Mouse (Mus musculus) stomach, embryonic 15.5 days (tissue): Measurements from ENCODE around the gene Lysmd1. TPM values are rescaled to one million over a fixed set of nuclear protein-coding genes. Genes with fewer than 3 reads are reported as not detected.
"Not testable (repeated sequence)": the region's sequence is repeated elsewhere in the genome, so short reads cannot be mapped to it uniquely, and the experiment has no call there.

Experiments
- ATAC-seq: fragments of 200-750 bp; cut with Nextera tagmentation; 2 replicates; pipeline ENCODE4 v1.8.0; 2017; ENCODE audit warnings: low read depth, moderate number of reproducible peaks, moderate TSS enrichment; ENCODE audit not compliant: insufficient read depth, low FRiP score
- H3K27ac ChIP-seq: fragments of 300-500 bp; sonication (generic); 2 replicates; pipeline ENCODE4 v1.5.1; 2015; ENCODE audit warnings: mild to moderate bottlenecking, inconsistent platforms
- H3K27me3 ChIP-seq: fragments of 300-500 bp; sonication (generic); replicated peaks from 2 replicates; pipeline ENCODE4 v1.6.1; 2015; ENCODE audit warnings: inconsistent platforms
- H3K36me3 ChIP-seq: fragments of 300-500 bp; sonication (generic); 2 replicates; pipeline ENCODE4 v1.6.1; 2015; ENCODE audit warnings: inconsistent platforms
- H3K4me1 ChIP-seq: fragments of 300-500 bp; sonication (generic); 2 replicates; pipeline ENCODE4 v1.6.1; 2015; ENCODE audit warnings: inconsistent platforms
- H3K4me2 ChIP-seq: fragments of 300-500 bp; sonication (generic); 2 replicates; pipeline ENCODE4 v1.6.1; 2015; ENCODE audit warnings: mild to moderate bottlenecking, inconsistent platforms
- H3K4me3 ChIP-seq: fragments of 300-500 bp; sonication (generic); replicated peaks from 2 replicates; pipeline ENCODE4 v1.5.1; 2015; ENCODE audit warnings: inconsistent platforms
- H3K9ac ChIP-seq: fragments of 300-500 bp; sonication (generic); 2 replicates; pipeline ENCODE4 v1.6.1; 2015; ENCODE audit warnings: inconsistent platforms
- H3K9me3 ChIP-seq: fragments of 300-500 bp; sonication (generic); 2 replicates; pipeline ENCODE4 v1.6.1; 2016; ENCODE audit warnings: inconsistent platforms
- WGBS: fragments of 180-500 bp; shearing (Covaris S2); methylation state at CpG from one replicate; pipeline ENCODE4 v1.1.7; 2015; 5-methylcytosine and 5-hydroxymethylcytosine counted together
- polyA plus RNA-seq: library from polyadenylated mRNA; unstranded; fragments of >200 nt; fragmentation: Nextera tagmentation; extraction: Ambion mirVana; gene quantifications from 2 replicates; pipeline ENCODE4 v1.2.1, GENCODE M21; 2015

Lysmd1 gene
- polyA plus RNA-seq, 1 experiment from 2014 or later, result 11.7 TPM

- Histone ChIP-seq H3K27ac (peak overlapping the region; percentile 55; the same call in 1 of the 2 replicates), H3K4me2 (no peak overlapping the region), H3K4me3 (no peak overlapping the region), H3K9me3 (no peaks in the 10 kb centered on the region), H3K27me3 (no peaks in the 10 kb centered on the region), H3K4me1 (0 out of 2 replicates have a peak, but pooled peaks cover 13% of the 10 kb centered on the region), H3K9ac (no peak overlapping the region), H3K36me3 (peaks cover 47% of the 10 kb centered on the region)
- ATAC-seq, result no peak
- WGBS, result 60% methylated on average over 6 of the region's 6 CpGs
These were observed 12.3 kb upstream of the Lysmd1 start for GRCm38 (mm10) chr3:95121580-95121979.

GRCm38 (mm10) chr3:95124246-95124645 lies 9.6 kb upstream of the Lysmd1 start, which contains the start of gene Tmod4:
Gene Tmod4 (plus strand): TSS chr3:95124476.
- Histone ChIP-seq H3K9ac (no peak within 1 kb of the TSS), H3K4me3 (no peak within 1 kb of the TSS), H3K27ac (peak within 1 kb of the TSS; percentile 19), H3K4me2 (no peak within 1 kb of the TSS), H3K4me1 (0 out of 2 replicates have a peak, but pooled peaks cover 13% of the 10 kb centered on the region), H3K36me3 (peaks cover 33% of the 10 kb centered on the region), H3K27me3 (no peaks in the 10 kb centered on the region), H3K9me3 (no peaks in the 10 kb centered on the region)
- 46% methylated on average over 6 of the region's 6 CpGs for whole genome bisulfite sequencing
- ATAC-seq, result no peak

GRCm38 (mm10) chr3:95124972-95125371 lies 8.9 kb upstream of the Lysmd1 start:
- ATAC-seq, result no peak
- Histone ChIP-seq H3K9ac (no peak overlapping the region), H3K9me3 (no peaks in the 10 kb centered on the region), H3K27me3 (no peaks in the 10 kb centered on the region), H3K27ac (peak overlapping the region; percentile 19; the same call in 1 of the 2 replicates), H3K4me1 (0 out of 2 replicates have a peak, but pooled peaks cover 13% of the 10 kb centered on the region), H3K36me3 (peaks cover 26% of the 10 kb centered on the region), H3K4me3 (no peak overlapping the region), H3K4me2 (no peak overlapping the region)
- WGBS, result 8% methylated on average over 5 of the region's 5 CpGs

- no peaks in the 10 kb centered on the region for H3K36me3 ChIP-seq
- no peak overlapping the region for H3K4me3 ChIP-seq
- 0 out of 2 replicates have a peak, but pooled peaks cover 15% of the 10 kb centered on the region for H3K4me1 ChIP-seq
- 52% methylated on average over 6 of the region's 6 CpGs for WGBS
- no peaks in the 10 kb centered on the region for H3K9me3 ChIP-seq
- H3K27me3 ChIP-seq, result no peaks in the 10 kb centered on the region
- H3K27ac ChIP-seq, result no peak overlapping the region
- H3K9ac ChIP-seq, result no peak overlapping the region
- no peak overlapping the region for H3K4me2 ChIP-seq
- no peak for ATAC-seq
These were observed 4.6 kb upstream of the Lysmd1 start for GRCm38 (mm10) chr3:95129226-95129651.

- H3K27ac ChIP-seq, result no peak overlapping the region
These were observed 3.8 kb upstream of the Lysmd1 start for GRCm38 (mm10) chr3:95130081-95130480.

GRCm38 (mm10) chr3:95132389-95132788 lies 1.5 kb upstream of the Lysmd1 start:
- ATAC-seq, H3K9ac ChIP-seq, H3K4me3 ChIP-seq, H3K4me2 ChIP-seq, H3K27ac ChIP-seq, H3K27me3 ChIP-seq, H3K9me3 ChIP-seq, H3K36me3 ChIP-seq: not testable (repeated sequence)
- H3K4me1 ChIP-seq, result peaks cover 10% of the 10 kb centered on the region; the same call in 1 of the 2 replicates
- WGBS, result 87% methylated on average over 2 of the region's 2 CpGs

More at GRCm38 (mm10) chr3:95130081-95130480, 3.8 kb upstream of the Lysmd1 start:
- H3K9me3 ChIP-seq, result no peaks in the 10 kb centered on the region
- no peaks in the 10 kb centered on the region for H3K27me3 ChIP-seq
- no peak overlapping the region for H3K4me2 ChIP-seq
- 85% methylated on average over 5 of the region's 5 CpGs for WGBS
- H3K4me1 ChIP-seq, result peaks cover 9% of the 10 kb centered on the region; the same call in 1 of the 2 replicates
- H3K9ac ChIP-seq, result no peak overlapping the region
- ATAC-seq, result no peak
- H3K4me3 ChIP-seq, result no peak overlapping the region
- no peaks in the 10 kb centered on the region for H3K36me3 ChIP-seq

- 49% methylated on average over 11 of the region's 11 CpGs for WGBS
- Histone ChIP-seq H3K9ac (peak overlapping the region; percentile 60; the same call in 1 of the 2 replicates), H3K36me3 (no peaks in the 10 kb centered on the region), H3K9me3 (no peaks in the 10 kb centered on the region), H3K4me3 (peak overlapping the region; percentile 65), H3K4me2 (peak overlapping the region; percentile 87), H3K27ac (peak overlapping the region; percentile 80; the same call in 1 of the 2 replicates), H3K27me3 (no peaks in the 10 kb centered on the region), H3K4me1 (peaks cover 10% of the 10 kb centered on the region; the same call in 1 of the 2 replicates)
- ATAC-seq, result no peak
These were observed 712 bp upstream of the Lysmd1 start for GRCm38 (mm10) chr3:95133176-95133575.

GRCm38 (mm10) chr3:95134133-95134532 lies 245 bp downstream of the Lysmd1 start:
- not testable (repeated sequence) for H3K4me2 ChIP-seq, H3K27me3 ChIP-seq, H3K36me3 ChIP-seq, H3K9ac ChIP-seq, H3K27ac ChIP-seq, H3K9me3 ChIP-seq
- peak; percentile 53 for ATAC-seq
- H3K4me1 ChIP-seq, result peaks cover 10% of the 10 kb centered on the region; the same call in 1 of the 2 replicates
- peak overlapping the region; percentile 65; the same call in 1 of the 2 replicates for H3K4me3 ChIP-seq
- no CpG with 5 or more reads among the region's 12 CpGs for WGBS

GRCm38 (mm10) chr3:95135023-95135422 lies 1.1 kb downstream of the Lysmd1 start:
- Histone ChIP-seq H3K4me2 (peak overlapping the region; percentile 64), H3K27ac (no peak overlapping the region), H3K36me3 (no peaks in the 10 kb centered on the region), H3K4me3 (peak overlapping the region; percentile 37), H3K9ac (no peak overlapping the region), H3K27me3 (no peaks in the 10 kb centered on the region), H3K9me3 (no peaks in the 10 kb centered on the region), H3K4me1 (peaks cover 10% of the 10 kb centered on the region; the same call in 1 of the 2 replicates)
- WGBS, result 19% methylated on average over 6 of the region's 6 CpGs
- ATAC-seq, result no peak

GRCm38 (mm10) chr3:95135433-95136052 lies 1.7 kb downstream of the Lysmd1 start:
- peak overlapping the region; percentile 37 for H3K4me3 ChIP-seq
- no peak overlapping the region for H3K9ac ChIP-seq
- WGBS, result 77% methylated on average over 7 of the region's 7 CpGs
- no peak for ATAC-seq
- no peaks in the 10 kb centered on the region for H3K27me3 ChIP-seq
- no peak overlapping the region for H3K27ac ChIP-seq
- H3K4me1 ChIP-seq, result peaks cover 10% of the 10 kb centered on the region; the same call in 1 of the 2 replicates
- H3K9me3 ChIP-seq, result no peaks in the 10 kb centered on the region
- peak overlapping the region; percentile 64 for H3K4me2 ChIP-seq
- no peaks in the 10 kb centered on the region for H3K36me3 ChIP-seq

- no peak overlapping the region for H3K27ac ChIP-seq
- no peak for ATAC-seq
- H3K9ac ChIP-seq, result no peak overlapping the region
- WGBS, result 87% methylated on average over 3 of the region's 3 CpGs
- no peaks in the 10 kb centered on the region for H3K27me3 ChIP-seq
- no peak overlapping the region for H3K4me3 ChIP-seq
- H3K36me3 ChIP-seq, result peaks cover 5% of the 10 kb centered on the region
- H3K4me2 ChIP-seq, result no peak overlapping the region
- peaks cover 10% of the 10 kb centered on the region; the same call in 1 of the 2 replicates for H3K4me1 ChIP-seq
- no peaks in the 10 kb centered on the region for H3K9me3 ChIP-seq
These were observed 2.4 kb downstream of the Lysmd1 start for GRCm38 (mm10) chr3:95136336-95136735.

- Histone ChIP-seq H3K4me3 (no peak overlapping the region), H3K27ac (no peak overlapping the region), H3K9ac (no peak overlapping the region), H3K36me3 (peaks cover 9% of the 10 kb centered on the region), H3K4me1 (peaks cover 7% of the 10 kb centered on the region; the same call in 1 of the 2 replicates), H3K9me3 (no peaks in the 10 kb centered on the region), H3K4me2 (peak overlapping the region; percentile 11; the same call in 1 of the 2 replicates), H3K27me3 (no peaks in the 10 kb centered on the region)
- ATAC-seq, result no peak
- 69% methylated on average over 25 of the region's 25 CpGs for WGBS
These were observed 5.8 kb downstream of the Lysmd1 start for GRCm38 (mm10) chr3:95139586-95140288.
